Mouse (Mus musculus): ENCODE results near the gene Fut9. TPM values are rescaled to one million over a fixed set of nuclear protein-coding genes. Genes with fewer than 3 reads are reported as not detected.

Fut9 gene
- polyA plus RNA-seq, 1 experiment from 2014 or later: 0.09 TPM

DNA sequence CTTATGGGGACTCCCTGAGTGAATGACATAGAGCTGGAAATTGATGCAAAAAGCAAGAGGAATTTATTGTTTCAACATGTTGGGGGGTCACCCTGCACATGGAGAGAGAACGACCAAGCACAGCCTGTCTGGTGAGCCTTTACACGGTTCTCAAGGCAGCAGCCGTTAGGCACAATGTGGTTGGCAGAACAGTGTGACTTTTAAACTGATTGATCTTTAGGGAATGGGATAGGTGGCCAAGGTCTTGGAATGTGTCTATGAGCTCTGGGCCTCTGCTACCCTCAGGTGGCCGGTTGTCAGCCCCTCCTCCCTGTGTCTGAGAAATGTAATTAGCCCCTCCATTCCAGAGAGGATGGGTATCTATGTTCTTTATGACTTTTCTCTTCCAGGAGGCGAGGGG lies 171.9 kb downstream of the Fut9 start:
- WGBS (ENCODE audit: insufficient replicate concordance): 57% methylated on average over 5 of the region's 5 CpGs
- no peak overlapping the region for H3K27ac ChIP-seq (ENCODE audit: low read depth, low read length)
- H3K4me1 ChIP-seq (ENCODE audit: control insufficient read depth, insufficient read depth, low read length): no peaks in the 10 kb centered on the region
- H3K4me2 ChIP-seq: no peak overlapping the region
- ATAC-seq (replicated peaks; ENCODE audit: insufficient number of reproducible peaks, low FRiP score, low TSS enrichment): no peak
- no peaks in the 10 kb centered on the region for H3K36me3 ChIP-seq (ENCODE audit: control insufficient read depth, insufficient read depth, low read length)
- no peak overlapping the region for H3K4me3 ChIP-seq (ENCODE audit: low read depth, low read length)
- H3K9ac ChIP-seq (ENCODE audit: low read depth, low read length): no peak overlapping the region
- no peaks in the 10 kb centered on the region for H3K27me3 ChIP-seq (ENCODE audit: control insufficient read depth, insufficient read depth, low read length)
- no peaks in the 10 kb centered on the region for H3K9me3 ChIP-seq (replicated peaks; ENCODE audit: control insufficient read depth, low read length)

DNA sequence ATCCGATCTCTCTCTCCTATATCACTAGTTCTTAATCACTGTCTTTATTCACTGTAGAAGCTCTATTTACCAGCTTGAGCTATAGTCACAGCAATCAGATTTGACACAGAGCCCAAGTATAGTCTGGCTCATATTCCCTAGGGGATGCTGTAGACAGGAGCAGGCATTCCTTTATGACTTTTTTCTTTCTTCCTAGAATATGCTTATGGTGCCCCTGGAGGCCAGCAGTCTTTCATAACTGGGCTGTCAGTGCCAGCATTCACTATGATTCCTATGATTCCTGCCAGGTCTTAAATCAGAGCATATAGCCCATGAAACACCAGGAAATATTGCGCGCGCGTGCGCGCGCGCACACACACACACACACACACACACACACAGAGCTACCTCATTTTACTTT lies 172.6 kb downstream of the Fut9 start:
- Histone ChIP-seq H3K9ac (ENCODE audit: low read depth, low read length) (no peak overlapping the region), H3K27ac (ENCODE audit: low read depth, low read length) (no peak overlapping the region), H3K4me3 (ENCODE audit: low read depth, low read length) (no peak overlapping the region), H3K4me1 (ENCODE audit: control insufficient read depth, insufficient read depth, low read length) (no peaks in the 10 kb centered on the region), H3K36me3 (ENCODE audit: control insufficient read depth, insufficient read depth, low read length) (no peaks in the 10 kb centered on the region), H3K9me3 (replicated peaks; ENCODE audit: control insufficient read depth, low read length) (no peaks in the 10 kb centered on the region), H3K27me3 (ENCODE audit: control insufficient read depth, insufficient read depth, low read length) (no peaks in the 10 kb centered on the region), H3K4me2 (no peak overlapping the region)
- no peak for ATAC-seq (replicated peaks; ENCODE audit: insufficient number of reproducible peaks, low FRiP score, low TSS enrichment)
- WGBS (ENCODE audit: insufficient replicate concordance): 95% methylated on average over 9 of the region's 9 CpGs

GRCm38 (mm10) chr4:25627039-25627438 lies 173.0 kb downstream of the Fut9 start:
- Histone ChIP-seq H3K36me3 (ENCODE audit: control insufficient read depth, insufficient read depth, low read length) (no peaks in the 10 kb centered on the region), H3K27me3 (ENCODE audit: control insufficient read depth, insufficient read depth, low read length) (no peaks in the 10 kb centered on the region), H3K27ac (ENCODE audit: low read depth, low read length) (no peak overlapping the region), H3K4me1 (ENCODE audit: control insufficient read depth, insufficient read depth, low read length) (no peaks in the 10 kb centered on the region), H3K4me3 (ENCODE audit: low read depth, low read length) (no peak overlapping the region), H3K9me3 (replicated peaks; ENCODE audit: control insufficient read depth, low read length) (no peaks in the 10 kb centered on the region), H3K9ac (ENCODE audit: low read depth, low read length) (no peak overlapping the region), H3K4me2 (no peak overlapping the region)
- no peak for ATAC-seq (replicated peaks; ENCODE audit: insufficient number of reproducible peaks, low FRiP score, low TSS enrichment)
- 59% methylated on average over 1 of the region's 1 CpGs for WGBS (ENCODE audit: insufficient replicate concordance)

- H3K36me3 ChIP-seq (ENCODE audit: control insufficient read depth, insufficient read depth, low read length): no peaks in the 10 kb centered on the region
- H3K4me1 ChIP-seq (ENCODE audit: control insufficient read depth, insufficient read depth, low read length): no peaks in the 10 kb centered on the region
- H3K4me3 ChIP-seq (ENCODE audit: low read depth, low read length): no peak overlapping the region
- H3K9me3 ChIP-seq (replicated peaks; ENCODE audit: control insufficient read depth, low read length): no peaks in the 10 kb centered on the region
- WGBS (ENCODE audit: insufficient replicate concordance): 78% methylated on average over 2 of the region's 2 CpGs
- no peaks in the 10 kb centered on the region for H3K27me3 ChIP-seq (ENCODE audit: control insufficient read depth, insufficient read depth, low read length)
- no peak overlapping the region for H3K4me2 ChIP-seq
- no peak overlapping the region for H3K9ac ChIP-seq (ENCODE audit: low read depth, low read length)
- no peak overlapping the region for H3K27ac ChIP-seq (ENCODE audit: low read depth, low read length)
- ATAC-seq (replicated peaks; ENCODE audit: insufficient number of reproducible peaks, low FRiP score, low TSS enrichment): no peak
These were observed 176.9 kb downstream of the Fut9 start for GRCm38 (mm10) chr4:25623176-25623575.

DNA sequence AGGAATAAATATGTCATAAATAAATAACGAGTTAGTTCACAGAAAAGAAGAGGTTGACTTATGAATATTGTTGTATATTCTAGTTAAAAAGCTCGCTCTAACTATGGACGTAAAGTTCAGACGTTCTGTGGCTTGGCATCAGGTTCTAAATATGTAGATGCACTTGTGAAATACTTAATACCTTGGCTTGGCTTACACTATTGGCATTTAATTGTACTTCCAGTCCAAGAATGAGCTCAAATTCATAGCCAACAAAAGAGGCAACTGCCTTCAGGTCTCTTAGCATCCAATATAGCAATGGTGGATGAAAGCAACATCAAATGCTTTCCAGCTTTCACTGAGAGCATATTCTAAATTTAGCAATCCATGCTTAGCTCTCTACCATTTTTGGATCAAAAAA lies 182.7 kb downstream of the Fut9 start:
- Histone ChIP-seq H3K36me3 (ENCODE audit: control insufficient read depth, insufficient read depth, low read length) (no peaks in the 10 kb centered on the region), H3K4me2 (no peak overlapping the region), H3K9ac (ENCODE audit: low read depth, low read length) (no peak overlapping the region), H3K27ac (ENCODE audit: low read depth, low read length) (no peak overlapping the region), H3K4me3 (ENCODE audit: low read depth, low read length) (no peak overlapping the region), H3K4me1 (ENCODE audit: control insufficient read depth, insufficient read depth, low read length) (no peaks in the 10 kb centered on the region), H3K27me3 (ENCODE audit: control insufficient read depth, insufficient read depth, low read length) (no peaks in the 10 kb centered on the region), H3K9me3 (replicated peaks; ENCODE audit: control insufficient read depth, low read length) (no peaks in the 10 kb centered on the region)
- no peak for ATAC-seq (replicated peaks; ENCODE audit: insufficient number of reproducible peaks, low FRiP score, low TSS enrichment)
- 79% methylated on average over 4 of the region's 4 CpGs for WGBS (ENCODE audit: insufficient replicate concordance)

DNA sequence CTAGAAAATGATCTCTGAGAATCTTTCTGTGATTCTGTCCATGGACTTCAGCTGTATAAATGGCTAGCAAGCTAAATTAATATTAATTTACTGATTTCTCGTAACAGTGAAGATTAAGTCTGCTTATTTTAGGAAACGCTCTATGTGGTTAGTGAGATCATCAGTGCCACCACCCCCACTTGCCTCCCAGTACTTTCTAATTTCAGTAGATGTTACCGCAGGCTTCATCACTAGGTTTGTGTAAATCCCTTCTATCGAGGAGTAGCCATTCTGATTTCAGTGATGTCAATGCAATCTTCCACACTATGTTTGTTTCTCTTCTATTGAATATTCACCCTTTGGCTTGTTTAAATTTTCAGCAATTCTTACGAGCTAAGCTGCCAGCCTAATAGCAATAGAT lies 186.6 kb downstream of the Fut9 start:
- H3K27ac ChIP-seq (ENCODE audit: low read depth, low read length): no peak overlapping the region
- H3K4me3 ChIP-seq (ENCODE audit: low read depth, low read length): no peak overlapping the region
- H3K4me1 ChIP-seq (ENCODE audit: control insufficient read depth, insufficient read depth, low read length): no peaks in the 10 kb centered on the region
- no peaks in the 10 kb centered on the region for H3K36me3 ChIP-seq (ENCODE audit: control insufficient read depth, insufficient read depth, low read length)
- 82% methylated on average over 5 of the region's 5 CpGs for WGBS (ENCODE audit: insufficient replicate concordance)
- no peak overlapping the region for H3K4me2 ChIP-seq
- no peaks in the 10 kb centered on the region for H3K27me3 ChIP-seq (ENCODE audit: control insufficient read depth, insufficient read depth, low read length)
- ATAC-seq (replicated peaks; ENCODE audit: insufficient number of reproducible peaks, low FRiP score, low TSS enrichment): no peak
- no peaks in the 10 kb centered on the region for H3K9me3 ChIP-seq (replicated peaks; ENCODE audit: control insufficient read depth, low read length)
- H3K9ac ChIP-seq (ENCODE audit: low read depth, low read length): no peak overlapping the region

DNA sequence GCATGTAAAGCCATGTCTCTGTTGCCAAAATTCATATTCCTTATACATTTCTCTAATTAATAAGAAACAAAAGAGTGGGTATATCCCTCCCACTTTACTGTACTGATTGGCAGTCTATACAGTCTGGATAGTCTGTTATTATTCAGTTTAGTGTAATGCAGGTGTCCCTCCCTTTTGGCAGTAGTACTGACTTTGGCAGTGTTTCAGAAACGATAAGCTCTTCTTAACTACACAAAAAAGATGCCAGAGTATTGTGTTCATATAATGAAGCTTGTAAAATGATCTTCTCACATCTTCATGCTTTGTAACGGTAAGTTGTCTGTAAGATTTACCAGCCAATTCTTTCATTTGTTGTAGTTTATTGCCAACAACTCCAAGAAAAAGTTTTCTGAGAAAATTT lies 189.6 kb downstream of the Fut9 start:
- Histone ChIP-seq H3K9me3 (replicated peaks; ENCODE audit: control insufficient read depth, low read length) (no peaks in the 10 kb centered on the region), H3K27me3 (ENCODE audit: control insufficient read depth, insufficient read depth, low read length) (no peaks in the 10 kb centered on the region), H3K4me3 (ENCODE audit: low read depth, low read length) (no peak overlapping the region), H3K36me3 (ENCODE audit: control insufficient read depth, insufficient read depth, low read length) (no peaks in the 10 kb centered on the region), H3K4me2 (no peak overlapping the region), H3K9ac (ENCODE audit: low read depth, low read length) (no peak overlapping the region), H3K4me1 (ENCODE audit: control insufficient read depth, insufficient read depth, low read length) (no peaks in the 10 kb centered on the region), H3K27ac (ENCODE audit: low read depth, low read length) (no peak overlapping the region)
- 74% methylated on average over 2 of the region's 2 CpGs for WGBS (ENCODE audit: insufficient replicate concordance)
- no peak for ATAC-seq (replicated peaks; ENCODE audit: insufficient number of reproducible peaks, low FRiP score, low TSS enrichment)

DNA sequence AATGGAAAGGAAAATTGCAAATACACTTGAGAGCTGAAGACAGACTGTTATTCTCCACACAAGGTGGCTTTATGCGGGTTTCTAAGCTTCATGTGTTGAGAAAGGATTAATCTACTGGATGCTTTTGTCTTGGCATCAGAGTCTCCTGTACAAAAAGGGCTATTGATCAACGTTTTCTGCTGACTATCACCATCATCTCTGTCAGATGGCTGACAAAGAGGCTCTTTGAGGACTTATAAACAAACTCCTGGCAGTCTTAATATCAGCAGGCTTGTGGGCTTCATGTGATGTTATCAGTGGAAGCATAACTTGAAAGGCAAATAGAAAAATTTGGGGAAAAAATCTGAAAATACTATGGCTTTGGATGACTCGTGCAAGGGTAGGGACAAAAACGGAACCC lies 206.8 kb downstream of the Fut9 start:
- no peaks in the 10 kb centered on the region for H3K4me1 ChIP-seq (ENCODE audit: control insufficient read depth, insufficient read depth, low read length)
- H3K27ac ChIP-seq (ENCODE audit: low read depth, low read length): no peak overlapping the region
- H3K27me3 ChIP-seq (ENCODE audit: control insufficient read depth, insufficient read depth, low read length): no peaks in the 10 kb centered on the region
- ATAC-seq (replicated peaks; ENCODE audit: insufficient number of reproducible peaks, low FRiP score, low TSS enrichment): no peak
- 64% methylated on average over 4 of the region's 4 CpGs for WGBS (ENCODE audit: insufficient replicate concordance)
- no peak overlapping the region for H3K4me2 ChIP-seq
- no peaks in the 10 kb centered on the region for H3K36me3 ChIP-seq (ENCODE audit: control insufficient read depth, insufficient read depth, low read length)
- H3K4me3 ChIP-seq (ENCODE audit: low read depth, low read length): no peak overlapping the region
- H3K9me3 ChIP-seq (replicated peaks; ENCODE audit: control insufficient read depth, low read length): no peaks in the 10 kb centered on the region
- no peak overlapping the region for H3K9ac ChIP-seq (ENCODE audit: low read depth, low read length)

Measured in heart, embryonic 11.5 days (tissue).